ENCODE assay signal across 22 mouse cellular contexts in the genomic region with DNA sequence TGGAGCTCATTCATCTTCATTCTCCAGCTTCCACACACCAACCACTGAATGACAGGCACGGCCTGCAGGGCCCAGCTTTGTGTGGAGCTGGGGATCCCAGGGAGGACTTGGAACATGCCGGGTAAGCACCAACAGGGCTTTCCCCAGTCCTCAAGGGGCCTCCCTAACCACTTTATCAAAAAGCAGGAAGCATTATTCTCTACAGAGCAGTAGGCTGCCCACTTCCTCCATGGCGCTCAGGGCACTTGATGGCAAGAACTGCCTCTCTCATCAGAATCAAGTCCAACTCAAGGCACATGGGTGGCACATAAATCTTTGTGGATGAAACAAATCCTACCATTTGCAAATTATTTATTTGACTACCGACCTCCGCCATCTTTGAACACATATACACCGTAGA. TPM values are rescaled to one million over a fixed set of nuclear protein-coding genes. Genes with fewer than 3 reads are reported as not detected.
"Had no signal": no experiment of that assay in that cellular context is flagged by ENCODE, and none has a peak within 500 bp of the region (broad histone marks: within the 10 kb centered on the region; RNA-seq: fewer than 3 reads in every experiment).

No protein-coding gene starts in this region.

- H3K4me1 ChIP-seq: midbrain, embryonic 13.5 days; neural tube, embryonic 12.5 days; stomach, embryonic 15.5 days had no signal

- H3K4me3 ChIP-seq: megakaryocyte, embryonic 14.5 days; midbrain, embryonic 13.5 days; neural tube, embryonic 12.5 days; stomach, embryonic 15.5 days had no signal

- H3K9me3 ChIP-seq: megakaryocyte, embryonic 14.5 days; midbrain, embryonic 13.5 days; neural tube, embryonic 12.5 days; stomach, embryonic 15.5 days had no signal

- H3K4me2 ChIP-seq: lung, embryonic 14.5 days; midbrain, embryonic 11.5 days; midbrain, embryonic 13.5 days; neural tube, embryonic 12.5 days; stomach, embryonic 15.5 days had no signal

- H3K27me3 ChIP-seq: megakaryocyte, embryonic 14.5 days; midbrain, embryonic 13.5 days; neural tube, embryonic 12.5 days; stomach, embryonic 15.5 days had no signal

- H3K27ac ChIP-seq: midbrain, embryonic 13.5 days; neural tube, embryonic 12.5 days; stomach, embryonic 15.5 days; stomach, postnatal 0 days had no signal

- ATAC-seq: midbrain, embryonic 13.5 days had no signal

- H3K9ac ChIP-seq: lung, embryonic 14.5 days; midbrain, embryonic 13.5 days; neural tube, embryonic 12.5 days; stomach, embryonic 15.5 days had no signal

- DNase-seq: lung, adult 18-20 months; lung, embryonic 14.5 days; lung, postnatal 10 days; lung, postnatal 4 days; right cerebral cortex, postnatal 14 days; thymus, adult 18-20 months; thymus, postnatal 14 days; thymus, postnatal 36 days had no signal

RNA-seq across cellular contexts. Expression of gene Gm15557, which starts 25.8 kb away (rescaled TPM):
- total RNA-seq: midbrain, postnatal 0 days; monocyte, adult 5-6 weeks; neutrophil, adult 5-6 weeks had no signal
- polyA plus RNA-seq: liver, embryonic 16.5 days; lung, embryonic 14.5 days; lung, embryonic 16.5 days; midbrain, embryonic 11.5 days; midbrain, embryonic 13.5 days; midbrain, postnatal 0 days; neural tube, embryonic 12.5 days; neural tube, embryonic 14.5 days; spleen, adult 2 months; stomach, embryonic 15.5 days; stomach, postnatal 0 days; thymus, postnatal 0 days had no signal

RNA-seq across cellular contexts. Expression of gene Gdf5, which starts 30.5 kb away (rescaled TPM):
- total RNA-seq: monocyte, adult 5-6 weeks; neutrophil, adult 5-6 weeks had no signal
- polyA plus RNA-seq: liver, embryonic 16.5 days; spleen, adult 2 months had no signal
